Mouse (Mus musculus) CH12F3 (cell line): ENCODE measurements around the gene Grin2a.

Source experiments
- in situ Hi-C: fragments of 300-500 bp; cut with MboI; formaldehyde crosslinking; loops from 2 replicates; pipeline ENCODE4 v1.14.3; 2020; ENCODE audit warnings: low sequenced_read_pairs

The Grin2a gene

DNA sequence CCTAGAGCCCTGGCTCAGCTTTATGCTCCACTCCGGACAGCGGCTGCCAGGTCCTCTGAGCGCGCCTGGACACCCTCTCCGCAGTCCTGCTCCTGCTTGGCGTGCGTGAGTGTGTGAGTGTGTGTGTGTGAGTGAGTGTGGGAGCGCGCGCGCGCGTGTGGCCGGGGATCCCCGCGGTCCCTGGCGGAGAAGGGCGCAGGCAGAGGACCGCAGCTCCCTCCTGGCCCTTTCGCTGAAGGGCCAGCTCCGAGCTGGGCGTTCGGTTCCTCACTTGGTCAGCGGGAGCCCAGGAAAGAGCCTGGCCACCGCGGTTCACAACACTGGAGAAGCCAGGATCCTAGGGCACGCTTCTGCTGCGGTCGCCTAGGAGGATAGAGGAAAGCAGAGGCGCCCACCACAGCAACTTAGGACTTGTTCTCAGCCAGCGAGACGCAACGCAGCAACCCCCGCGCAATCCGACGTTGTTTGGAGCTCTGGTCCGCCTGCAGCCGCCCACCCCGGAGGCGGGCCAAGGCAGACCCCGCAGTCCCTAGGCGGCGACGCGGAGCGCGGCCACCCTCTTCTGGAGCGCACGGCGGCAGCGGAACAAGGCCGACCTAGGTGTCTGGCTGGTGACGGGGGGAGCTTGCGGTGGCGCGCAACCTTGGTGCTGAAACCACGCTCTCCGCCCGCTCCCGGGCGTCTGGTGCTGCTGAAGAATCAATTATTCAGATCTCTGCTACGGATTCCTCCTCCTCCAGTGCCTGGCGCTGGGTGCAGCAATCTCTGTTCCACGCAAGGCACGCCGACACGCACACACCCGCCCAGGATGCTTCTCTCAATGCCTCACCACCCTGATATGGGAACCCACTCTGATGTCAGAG, at the start of gene Grin2a:
TSS of gene Grin2a (minus strand) at position 610 of the 863 bp plus-strand sequence.
- in situ Hi-C loops = no loop called here

DNA sequence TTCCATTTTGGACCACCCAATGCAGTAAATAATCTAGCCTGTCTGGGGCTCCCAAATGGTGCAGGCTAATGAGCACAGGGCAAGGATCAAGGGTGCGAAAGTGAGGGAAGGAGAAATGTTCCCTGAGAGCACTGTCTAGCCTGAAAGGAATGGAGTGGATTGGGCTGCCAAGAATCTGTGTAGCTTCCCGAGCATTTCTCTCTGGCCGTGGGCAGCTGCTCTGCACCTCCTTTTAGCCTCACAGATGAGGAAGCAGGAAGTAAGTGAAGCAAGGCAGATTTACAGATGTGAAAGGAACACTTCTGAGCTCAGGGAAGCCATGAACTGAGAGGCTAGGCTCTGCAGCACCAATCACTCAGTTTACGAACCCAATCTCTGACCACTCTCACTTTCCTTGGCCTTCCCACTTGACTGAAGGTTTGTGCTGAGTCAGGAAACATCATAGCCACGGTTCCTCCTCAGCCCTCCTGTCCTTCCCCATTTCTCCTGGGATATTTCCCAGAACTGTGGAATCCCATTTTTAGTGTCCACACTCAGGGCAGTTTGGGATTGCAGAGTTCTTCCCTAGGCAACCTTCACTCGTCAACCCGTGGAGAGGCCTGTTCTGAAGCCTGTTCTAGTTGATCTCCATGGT, 40.3 kb upstream of the Grin2a start:
- in situ Hi-C loops = no loop called here

DNA sequence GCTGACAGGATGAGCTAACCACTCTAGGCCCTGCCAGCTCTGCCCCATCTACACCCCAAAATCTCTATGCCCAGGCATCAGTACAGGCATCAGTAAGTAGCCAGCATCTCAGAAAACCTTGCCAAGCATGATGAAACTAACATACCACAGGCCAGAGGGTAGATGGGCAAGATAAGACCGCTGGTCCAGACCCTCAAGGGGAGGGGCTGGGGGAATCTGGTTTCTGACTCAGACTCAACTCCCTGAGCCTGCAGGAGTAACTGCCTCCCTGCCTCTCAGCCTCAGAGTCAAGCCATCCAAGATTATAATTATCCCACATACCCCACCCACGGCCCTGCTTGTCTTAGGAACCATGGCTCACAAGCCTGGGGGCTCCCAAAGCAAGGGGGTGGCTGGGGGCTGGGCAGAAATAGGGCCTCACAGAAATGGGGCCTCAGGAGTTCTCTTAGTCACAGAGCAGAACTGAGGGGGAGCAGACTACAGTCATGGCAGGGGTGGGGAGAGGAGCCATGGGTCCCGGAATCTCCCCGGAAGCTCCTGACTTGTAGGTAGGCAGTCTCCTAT, 38.1 kb upstream of the Grin2a start:
- in situ Hi-C loops = no loop called here

DNA sequence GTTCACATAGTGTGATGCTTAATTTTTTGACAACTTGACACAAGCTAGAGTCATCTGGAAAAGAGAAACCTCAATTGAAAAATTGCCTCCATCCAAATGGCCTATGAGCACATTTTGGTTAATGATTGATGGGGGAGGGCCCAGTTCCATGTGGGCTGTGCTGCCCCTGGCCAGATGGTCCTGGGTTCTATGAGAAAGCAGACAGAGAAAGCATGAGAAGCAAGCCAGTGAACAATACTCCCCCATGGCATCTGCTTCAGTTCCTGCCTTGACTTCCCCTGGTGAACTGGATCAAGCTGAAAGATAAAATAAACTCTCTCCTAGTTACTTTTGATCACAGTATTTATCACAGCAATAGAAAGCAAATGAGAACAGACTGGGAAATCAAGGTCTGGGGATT, 36.5 kb upstream of the Grin2a start:
- in situ Hi-C loops = no loop called here

DNA sequence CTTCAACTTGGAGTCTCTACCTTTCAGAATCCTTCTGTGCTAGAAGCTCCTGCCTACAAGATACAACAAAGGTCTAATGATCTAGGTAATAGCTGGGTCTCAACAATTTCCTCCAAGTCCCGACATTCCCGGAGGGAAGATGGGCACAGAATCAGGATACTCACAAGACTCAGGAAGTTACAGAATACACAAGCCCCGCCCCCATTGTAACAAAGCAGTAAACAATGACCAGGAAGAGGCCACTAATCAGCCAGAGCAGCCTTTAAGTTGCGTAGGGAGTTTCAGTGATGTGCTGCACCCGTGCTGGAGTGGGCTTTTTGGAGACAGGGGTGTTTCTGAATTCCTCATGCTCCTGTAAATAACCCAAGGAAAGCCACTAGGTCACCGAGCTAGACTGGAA, 31.4 kb upstream of the Grin2a start:
- in situ Hi-C loops = no loop called here

DNA sequence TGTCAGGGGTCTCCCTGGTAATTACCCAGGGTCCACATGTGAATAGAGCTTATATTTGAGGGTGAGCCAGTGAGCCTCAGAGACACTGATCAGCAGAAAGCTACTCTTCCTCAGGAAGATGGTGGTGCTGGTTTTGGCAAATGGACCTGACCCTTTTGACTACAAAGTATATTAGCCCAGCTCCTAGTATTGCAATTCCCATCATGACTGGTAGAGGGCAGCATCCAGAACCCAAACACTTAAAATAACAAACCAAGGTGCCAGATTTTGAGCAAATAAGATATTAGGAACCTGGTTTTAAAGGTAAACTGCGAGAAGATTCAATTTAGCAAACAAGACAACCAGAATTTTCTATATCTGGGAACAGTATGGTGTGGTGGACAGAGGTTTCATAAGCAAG, 14.4 kb upstream of the Grin2a start:
- in situ Hi-C loops = no loop called here

DNA sequence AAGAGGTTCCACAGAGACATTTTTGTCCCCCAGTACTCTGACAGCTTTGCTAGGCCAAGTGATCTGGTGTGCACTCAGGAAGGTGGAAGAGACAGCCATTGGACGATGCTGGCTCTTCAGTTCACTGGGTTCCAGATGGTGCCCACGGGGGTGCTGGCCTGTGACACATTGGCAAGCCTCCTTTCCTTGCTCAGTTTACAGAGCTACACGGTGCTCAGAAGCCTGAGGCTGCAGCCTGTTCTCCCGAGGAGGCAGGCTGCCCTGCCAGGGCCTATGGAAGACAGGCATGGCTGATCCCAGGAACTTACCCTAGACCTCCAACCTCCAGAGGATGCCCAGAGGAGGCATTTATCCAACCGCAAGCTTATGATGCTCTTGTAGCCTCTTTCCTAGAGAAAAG, 10.2 kb upstream of the Grin2a start:
- in situ Hi-C loops = no loop called here

DNA sequence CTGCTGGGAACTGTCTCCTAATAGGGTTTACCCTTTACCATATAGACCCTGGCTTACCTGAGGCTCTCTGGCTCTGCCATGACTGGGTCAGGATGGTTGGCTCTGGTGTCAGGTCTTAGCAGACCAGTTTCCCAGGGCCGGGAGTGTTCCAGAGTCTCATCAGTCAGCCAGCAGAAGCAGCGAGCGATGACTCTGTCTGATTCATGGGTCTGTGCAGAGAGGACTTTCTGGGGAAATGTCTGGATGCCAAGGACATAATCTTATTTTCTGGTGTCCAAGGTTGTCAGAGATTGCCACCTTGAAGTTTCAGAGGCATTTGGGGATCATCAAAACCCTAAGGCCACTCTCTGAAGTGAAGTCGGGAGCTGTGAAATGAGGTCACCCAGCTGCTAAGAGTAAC, 8.7 kb upstream of the Grin2a start:
- in situ Hi-C loops = no loop called here

DNA sequence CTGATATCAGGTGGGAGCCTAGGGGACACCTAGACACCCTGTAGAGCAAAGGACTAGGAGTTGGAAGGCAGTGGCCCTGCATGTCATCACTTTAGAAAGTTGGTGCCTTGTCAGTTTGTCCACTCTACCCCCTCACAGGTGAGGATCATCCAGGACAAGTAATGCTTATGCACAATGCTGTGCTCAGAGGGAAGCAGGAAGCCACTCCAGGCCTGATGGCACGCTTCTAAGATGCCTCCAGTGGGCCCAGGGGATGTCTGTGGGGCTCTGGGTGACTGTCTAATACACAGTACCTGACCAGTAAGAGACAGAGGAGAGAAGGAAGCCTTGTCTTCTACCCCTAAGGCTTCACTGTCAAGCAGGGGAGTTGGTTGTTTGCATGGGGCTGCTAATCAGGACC, 7.6 kb upstream of the Grin2a start:
- in situ Hi-C loops = no loop called here

DNA sequence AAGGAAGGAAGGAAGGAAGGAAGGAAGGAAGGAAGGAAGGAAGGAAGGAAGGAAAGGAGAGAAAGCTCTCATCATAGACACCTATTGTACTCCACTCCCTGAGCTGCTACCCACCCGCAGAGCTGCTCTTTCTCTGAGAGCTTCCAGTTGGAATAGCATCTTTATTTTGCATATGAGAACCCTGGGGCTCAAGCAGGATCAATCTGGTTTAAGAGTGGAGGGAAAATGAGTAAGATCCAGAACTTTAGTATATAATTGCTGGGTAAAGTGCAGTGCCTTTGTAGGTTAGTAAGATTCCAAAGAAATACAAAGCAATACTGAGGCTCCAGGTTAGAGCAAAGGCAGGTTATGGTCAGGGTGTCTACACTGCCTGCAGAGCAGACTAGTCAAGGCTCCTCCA, 6.2 kb upstream of the Grin2a start:
- in situ Hi-C loops = no loop called here

DNA sequence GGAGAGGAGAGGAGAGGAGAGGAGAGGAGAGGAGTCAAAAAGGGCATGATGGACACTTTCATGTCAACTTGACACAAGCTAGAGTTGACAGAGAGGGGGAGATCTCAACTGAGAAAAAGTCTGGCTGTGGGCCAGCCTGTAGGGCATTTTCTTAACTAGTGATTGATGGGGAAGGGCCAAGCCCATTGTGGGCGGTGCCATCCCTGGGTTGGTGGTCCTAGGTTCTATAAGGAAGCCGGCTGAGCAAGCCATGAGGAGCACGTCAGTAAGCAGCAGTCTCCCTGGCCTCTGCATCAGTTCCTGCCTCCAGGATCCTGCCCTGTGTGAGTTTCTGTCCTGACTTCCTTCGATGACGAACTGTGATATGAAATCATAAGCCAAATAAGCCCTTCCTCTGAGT, 4.6 kb upstream of the Grin2a start:
- in situ Hi-C loops = no loop called here

DNA sequence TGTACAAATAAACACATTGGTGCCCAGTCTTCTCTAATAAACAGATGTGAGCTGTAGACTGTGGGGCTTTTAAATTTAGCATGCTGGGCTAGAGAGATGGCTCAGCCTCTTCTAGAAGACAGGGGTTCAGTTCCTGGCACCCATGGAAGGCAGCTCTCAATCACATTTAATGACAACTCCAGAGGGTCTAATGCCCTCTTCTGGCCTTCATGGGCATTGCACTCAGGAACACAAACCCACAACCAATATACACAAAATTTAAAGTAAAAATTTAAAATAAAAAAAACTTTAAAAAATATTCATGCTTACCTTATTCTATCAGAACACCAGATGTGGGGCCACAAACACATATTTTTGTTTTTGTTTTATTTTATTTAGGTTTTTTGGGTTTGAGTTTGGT, 2.6 kb upstream of the Grin2a start:
- in situ Hi-C loops = no loop called here

DNA sequence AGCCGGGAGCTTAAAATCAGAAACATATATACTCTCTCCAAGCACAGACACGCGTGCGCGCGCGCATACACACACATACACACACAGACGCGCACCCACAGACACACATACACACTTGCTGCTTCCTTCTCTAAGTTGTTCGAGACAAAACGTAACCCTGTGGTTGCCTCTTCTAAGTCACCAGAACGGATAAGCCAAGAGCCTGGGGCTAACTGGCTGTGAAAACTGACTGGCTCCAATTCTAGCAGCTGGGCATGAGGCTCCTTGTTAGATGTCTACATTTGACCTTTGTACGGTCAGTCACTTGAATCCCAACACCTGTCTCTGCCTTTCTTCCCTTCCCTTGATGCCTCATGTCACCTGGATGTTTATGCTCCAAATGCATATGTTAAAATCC, 452 bp upstream of the Grin2a start:
- in situ Hi-C loops = no loop called here

DNA sequence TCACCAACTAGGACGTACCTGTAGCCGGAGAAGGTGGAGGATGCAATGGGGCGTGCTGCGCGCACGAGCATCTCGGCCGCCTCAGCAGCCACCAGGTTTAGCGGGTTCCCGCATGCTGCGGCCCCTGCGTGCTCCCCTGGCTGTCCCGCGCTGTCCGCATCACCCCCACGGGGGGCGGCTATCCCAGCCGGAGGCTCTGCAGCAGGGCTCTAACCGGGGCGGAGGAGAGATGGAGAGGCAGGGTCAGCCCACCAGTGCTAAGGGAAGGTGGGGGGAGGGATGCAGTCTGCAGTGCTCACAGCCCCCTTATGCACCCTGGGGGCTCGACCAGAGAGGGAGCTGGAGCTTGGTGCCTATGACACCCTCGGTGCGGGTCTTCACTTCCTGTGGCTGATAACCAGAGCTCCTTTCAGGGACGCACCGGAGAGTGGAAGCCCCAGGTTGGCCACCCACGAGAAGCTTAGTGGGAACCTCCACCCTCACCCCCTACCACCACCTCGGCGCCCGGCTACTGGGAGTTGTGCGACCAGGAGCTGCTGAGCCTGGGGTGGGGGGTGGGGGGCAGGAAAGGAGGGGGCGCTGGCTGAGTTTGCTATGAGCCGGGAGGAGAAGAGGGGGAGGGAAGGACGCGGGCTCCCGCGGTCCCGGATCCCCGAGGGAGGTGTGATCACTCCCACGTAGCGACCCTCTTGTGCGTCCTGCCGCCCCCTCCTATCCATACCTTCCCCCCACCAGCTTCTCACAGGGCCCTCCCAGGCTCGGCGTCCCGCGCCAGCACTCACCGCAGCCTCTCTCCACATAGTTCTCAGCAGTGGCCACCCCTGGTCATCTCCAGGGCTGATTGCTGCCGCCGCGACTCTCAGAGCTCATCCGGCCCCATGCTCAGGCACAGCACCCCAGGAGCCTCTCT, 1.1 kb downstream of the Grin2a start:
- in situ Hi-C loops = no loop called here

DNA sequence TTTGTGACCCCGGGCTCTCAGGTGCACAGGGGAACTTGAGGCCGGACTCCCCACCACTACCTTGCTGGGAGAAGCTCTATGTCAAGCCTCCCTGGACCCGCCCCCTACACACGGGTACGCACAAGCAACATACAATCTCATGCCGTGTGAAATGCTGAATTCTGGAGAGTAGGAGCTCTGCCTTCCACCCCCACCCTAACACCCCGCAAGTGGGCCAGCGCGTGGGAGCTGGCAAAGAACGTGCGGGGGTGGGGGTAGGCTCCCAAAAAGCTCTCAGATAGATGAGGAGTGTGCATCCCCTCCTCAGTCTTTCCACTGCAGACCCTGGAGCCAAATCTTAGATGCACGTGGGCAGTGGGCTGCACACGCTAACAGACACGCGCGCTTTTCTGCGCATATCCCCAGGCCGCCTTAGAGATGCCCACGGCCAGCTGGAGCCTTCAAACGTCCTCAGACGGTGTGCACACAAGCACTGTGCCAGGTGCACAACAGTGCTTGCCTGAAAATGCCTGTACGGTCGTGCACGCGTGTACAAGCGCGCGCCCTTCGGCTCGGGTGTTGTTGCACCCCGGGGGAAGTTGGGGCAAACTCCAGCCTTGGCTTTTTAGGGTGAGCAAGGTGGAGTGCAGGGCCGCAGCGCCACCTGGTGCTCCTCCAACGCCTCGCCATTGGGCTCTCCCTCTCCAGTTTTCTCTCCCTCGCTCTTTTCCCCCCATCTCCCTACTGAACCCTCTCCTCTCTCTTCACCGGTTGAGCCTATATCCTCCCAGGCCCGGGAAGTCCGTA, 1.9 kb downstream of the Grin2a start:
- in situ Hi-C loops = no loop called here

DNA sequence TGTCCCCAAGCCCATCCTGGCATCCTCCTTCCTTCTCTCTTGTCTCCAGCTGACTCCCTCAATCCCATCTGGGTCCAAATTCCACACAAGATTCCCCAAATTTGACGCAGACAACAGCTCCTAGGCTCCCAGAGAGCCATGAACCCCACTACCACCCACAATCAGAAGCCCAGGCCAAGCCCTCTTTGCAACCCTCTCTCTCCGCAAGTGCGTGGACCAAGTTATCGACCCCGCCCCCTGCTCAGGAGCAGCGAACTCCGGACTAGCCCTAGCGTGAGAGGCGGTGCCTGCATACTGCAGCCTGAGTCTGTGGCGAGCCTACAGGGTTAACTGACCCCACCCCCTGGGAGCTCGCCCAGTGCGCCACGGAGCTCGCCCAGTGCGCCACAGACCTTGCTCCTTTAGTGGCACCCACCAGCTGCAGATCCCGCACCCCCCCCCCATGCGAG, 2.6 kb downstream of the Grin2a start:
- in situ Hi-C loops = no loop called here

DNA sequence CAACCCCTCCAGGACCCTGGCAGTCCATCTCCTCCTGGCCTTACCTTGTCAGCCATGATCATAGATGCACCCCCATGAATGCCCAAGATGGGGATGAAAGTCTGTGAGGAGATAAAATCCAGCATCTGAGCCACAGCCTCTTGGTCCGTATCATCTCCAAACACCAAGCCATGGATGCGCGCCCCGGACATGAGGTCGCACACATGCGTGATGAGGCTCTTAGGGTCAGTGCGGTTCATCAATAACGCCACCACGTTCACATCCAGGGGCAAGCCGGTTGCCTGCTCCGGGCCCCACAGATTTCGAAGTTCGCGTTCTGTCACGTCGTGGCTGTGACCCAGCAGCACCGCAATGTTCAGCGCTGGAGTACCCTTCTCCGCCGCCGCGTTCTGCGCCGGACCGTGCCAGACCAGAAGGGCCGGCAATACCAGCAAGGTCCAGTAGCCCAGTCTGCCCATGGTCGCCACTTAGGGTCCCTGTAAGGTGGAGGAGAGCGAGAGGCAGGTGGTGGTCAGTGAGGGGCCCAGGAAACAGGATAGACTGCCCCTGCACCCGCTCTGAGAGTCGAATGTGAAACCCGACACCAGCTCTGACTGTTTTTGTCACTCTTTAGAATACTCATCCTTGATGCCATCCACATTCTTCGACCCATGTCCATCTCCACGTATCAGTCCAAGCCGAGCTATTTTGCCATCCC, 3.1 kb downstream of the Grin2a start:
- in situ Hi-C loops = no loop called here

DNA sequence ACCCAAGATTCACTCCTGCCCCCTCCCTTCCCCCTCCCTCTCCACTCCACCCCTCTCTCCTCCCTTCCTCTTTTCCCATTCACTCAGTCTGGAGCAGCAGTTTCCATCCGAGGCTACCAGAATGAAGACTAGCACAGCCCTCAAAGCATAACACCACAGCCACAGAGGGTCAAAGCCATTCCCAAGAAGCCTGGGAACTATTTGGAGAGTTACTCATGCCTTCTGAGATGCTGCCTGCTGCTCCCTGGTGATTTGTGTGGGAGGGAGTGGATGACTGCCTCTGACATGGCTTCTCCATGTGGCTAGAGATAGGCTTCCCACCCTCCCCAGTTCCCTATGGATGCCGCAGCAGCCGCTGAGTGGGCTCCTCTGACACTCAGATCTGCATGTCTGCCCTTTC, 10.3 kb downstream of the Grin2a start:
- in situ Hi-C loops = no loop called here

DNA sequence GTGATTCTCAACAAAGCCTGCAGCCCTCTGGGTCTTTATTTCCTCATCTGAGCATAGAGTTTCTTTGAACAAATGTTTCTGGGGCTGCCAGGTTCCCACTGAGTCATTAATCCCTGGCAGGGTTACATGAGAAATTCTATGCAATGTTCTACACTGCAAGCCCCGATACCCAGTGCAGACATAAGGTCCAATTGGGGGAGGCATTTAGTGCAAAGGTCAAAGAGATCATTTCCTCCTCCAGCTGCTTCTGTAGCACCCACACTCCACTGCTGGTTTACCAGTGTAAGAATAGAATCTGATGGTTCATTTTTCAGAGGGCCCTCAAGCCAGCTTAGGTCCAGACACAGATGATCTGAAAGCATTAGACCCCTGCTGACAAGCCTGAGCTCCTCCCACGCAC, 14.7 kb downstream of the Grin2a start:
- in situ Hi-C loops = no loop called here

DNA sequence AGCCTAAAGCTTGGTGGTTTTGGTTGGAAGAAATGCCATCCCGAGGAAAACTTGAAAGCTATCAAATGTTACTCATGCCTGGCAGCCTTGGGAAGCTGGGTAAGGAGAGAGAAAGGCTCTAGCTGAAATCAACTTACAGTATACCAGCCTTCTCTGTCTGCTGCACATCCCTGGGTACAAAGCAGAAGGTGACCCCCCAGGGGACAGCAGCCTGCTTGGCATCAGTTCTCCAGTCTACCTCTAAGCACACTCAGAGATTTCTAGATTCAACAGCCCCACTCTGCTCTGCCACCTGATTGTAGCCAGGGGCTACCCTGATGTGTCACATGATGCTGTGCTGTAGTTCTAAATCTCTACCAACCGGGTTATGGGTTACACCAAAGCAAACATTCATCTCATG, 17.2 kb downstream of the Grin2a start:
- in situ Hi-C loops = no loop called here
